Mouse (Mus musculus): ENCODE results near the gene Stn1. TPM values are rescaled to one million over a fixed set of nuclear protein-coding genes. Genes with fewer than 3 reads are reported as not detected.

Stn1 gene
- total RNA-seq, 2 experiments from 2014 or later = 22.0 to 24.0 TPM

GRCm38 (mm10) chr19:47545528-47545927 is 8.2 kb upstream of the Stn1 start:
- no peak for DNase-seq
- intact Hi-C loops (cut with DNase I) = no loop called here

- intact Hi-C loops (cut with DNase I) = no loop called here
- DNase-seq = no peak
Measured at GRCm38 (mm10) chr19:47545055-47545454, 7.7 kb upstream of the Stn1 start.

GRCm38 (mm10) chr19:47542441-47542840 is 5.1 kb upstream of the Stn1 start:
- no peak for DNase-seq
- intact Hi-C loops (cut with DNase I) = loop anchor here (2.0 kb wide), 1 partner anchor 16 kb away; no protein-coding TSS in a partner anchor

- intact Hi-C loops (cut with DNase I) = no loop called here
- peak in 1 of 2 experiments; percentile 57 for DNase-seq
Measured at GRCm38 (mm10) chr19:47538801-47539200, 1.5 kb upstream of the Stn1 start.

- intact Hi-C loops (cut with DNase I) = loop anchor here (1.0 to 2.0 kb wide), 2 partner anchors 19 to 41 kb away; partner anchors contain the start of gene Slk
- DNase-seq = peak; percentile 83 to 87
Measured at GRCm38 (mm10) chr19:47537879-47538278, 572 bp upstream of the Stn1 start.

GRCm38 (mm10) chr19:47536521-47537299 is 597 bp downstream of the Stn1 start:
- peak; percentile 99 to 100 for DNase-seq
- intact Hi-C loops (cut with DNase I) = loop anchor here (1.0 to 2.0 kb wide), 2 partner anchors 18 to 43 kb away; partner anchors contain the start of gene Slk

GRCm38 (mm10) chr19:47534131-47534530 is 3.2 kb downstream of the Stn1 start:
- intact Hi-C loops (cut with DNase I) = no loop called here
- DNase-seq = no peak

GRCm38 (mm10) chr19:47532449-47532848 is 4.9 kb downstream of the Stn1 start:
- intact Hi-C loops (cut with DNase I) = no loop called here
- no peak for DNase-seq

GRCm38 (mm10) chr19:47531309-47531708 is 6.0 kb downstream of the Stn1 start:
- intact Hi-C loops (cut with DNase I) = no loop called here
- no peak for DNase-seq

GRCm38 (mm10) chr19:47526239-47526986 is 10.9 kb downstream of the Stn1 start:
- intact Hi-C loops (cut with DNase I) = no loop called here
- DNase-seq = no peak

- intact Hi-C loops (cut with DNase I) = no loop called here
- no peak for DNase-seq
Measured at GRCm38 (mm10) chr19:47524905-47525304, 12.4 kb downstream of the Stn1 start.

GRCm38 (mm10) chr19:47521403-47521802 is 15.9 kb downstream of the Stn1 start:
- intact Hi-C loops (cut with DNase I) = no loop called here
- no peak for DNase-seq

GRCm38 (mm10) chr19:47519163-47519893 is 18.0 kb downstream of the Stn1 start:
- intact Hi-C loops (cut with DNase I) = loop anchor here (2.0 kb wide), 1 partner anchor 17 kb away; the partner anchor contains the start of gene Stn1
- no peak for DNase-seq

- peak; percentile 79 to 85 for DNase-seq
- intact Hi-C loops (cut with DNase I) = loop anchor here (2.0 kb wide), 1 partner anchor 18 kb away; the partner anchor contains the start of gene Stn1
Measured at GRCm38 (mm10) chr19:47518475-47519162, 18.7 kb downstream of the Stn1 start.

GRCm38 (mm10) chr19:47517570-47517969 is 19.7 kb downstream of the Stn1 start:
- intact Hi-C loops (cut with DNase I) = no loop called here
- no peak for DNase-seq

- intact Hi-C loops (cut with DNase I) = no loop called here
- DNase-seq = peak; percentile 52 to 63
Measured at GRCm38 (mm10) chr19:47516879-47517278, 20.4 kb downstream of the Stn1 start.

GRCm38 (mm10) chr19:47515091-47515490 is 22.2 kb downstream of the Stn1 start:
- no peak for DNase-seq
- intact Hi-C loops (cut with DNase I) = no loop called here

GRCm38 (mm10) chr19:47513618-47513897 is 23.7 kb downstream of the Stn1 start:
- peak; percentile 69 to 72 for DNase-seq
- intact Hi-C loops (cut with DNase I) = no loop called here

- peak in 1 of 2 experiments; percentile 46 for DNase-seq
- intact Hi-C loops (cut with DNase I) = no loop called here
Measured at GRCm38 (mm10) chr19:47512794-47513617, 24.3 kb downstream of the Stn1 start.

- no peak for DNase-seq
- intact Hi-C loops (cut with DNase I) = no loop called here
Measured at GRCm38 (mm10) chr19:47511958-47512357, 25.3 kb downstream of the Stn1 start.

Data from heart, postnatal 10 days (tissue).